Mouse (Mus musculus) midbrain, postnatal 0 days (tissue): ENCODE measurements around the gene Plbd2. TPM values are rescaled to one million over a fixed set of nuclear protein-coding genes. Genes with fewer than 3 reads are reported as not detected.
A peak's percentile ranks its signal among the peaks of the same experiment; 100 is the strongest.

Source experiments
- ATAC-seq: fragments of 200-750 bp; cut with Nextera tagmentation; 2 replicates; pipeline ENCODE4 v1.8.0; 2017; ENCODE audit warnings: moderate number of reproducible peaks, mild to moderate bottlenecking, moderate TSS enrichment, moderate library complexity; ENCODE audit not compliant: low FRiP score
- DNase-seq: peaks from one replicate; pipeline ENCODE4 v3.0.0-alpha.2; 2015; ENCODE audit warnings: low spot score
- H3K27ac ChIP-seq: fragments of 300-500 bp; sonication (generic); 2 replicates; pipeline ENCODE4 v1.5.1; 2014; ENCODE audit warnings: low read depth, mild to moderate bottlenecking, low read length, mixed read lengths
- H3K27me3 ChIP-seq: fragments of 300-500 bp; sonication (generic); 2 replicates; pipeline ENCODE4 v1.6.1; 2014; ENCODE audit warnings: low read length, control low read depth, mixed read lengths; ENCODE audit not compliant: insufficient read depth
- H3K36me3 ChIP-seq: fragments of 300-500 bp; sonication (generic); 2 replicates; pipeline ENCODE4 v1.6.1; 2014; ENCODE audit warnings: low read length, control low read depth, mixed read lengths; ENCODE audit not compliant: insufficient read depth
- H3K4me1 ChIP-seq: fragments of 300-500 bp; sonication (generic); 2 replicates; pipeline ENCODE4 v1.6.1; 2014; ENCODE audit warnings: mild to moderate bottlenecking, control low read depth, antibody characterized with exemption, low read length, mixed read lengths; ENCODE audit not compliant: insufficient read depth
- H3K4me2 ChIP-seq: fragments of 300-500 bp; sonication (generic); 2 replicates; pipeline ENCODE4 v1.6.1; 2014; ENCODE audit warnings: low read depth, mild to moderate bottlenecking, low read length, mixed read lengths; ENCODE audit not compliant: poor library complexity, severe bottlenecking
- H3K4me3 ChIP-seq: fragments of 300-500 bp; sonication (generic); 2 replicates; pipeline ENCODE4 v1.5.1; 2014; ENCODE audit warnings: low read depth, mild to moderate bottlenecking, low read length, moderate library complexity
- H3K9ac ChIP-seq: fragments of 300-500 bp; sonication (generic); replicated peaks from 2 replicates; pipeline ENCODE4 v1.6.1; 2014; ENCODE audit warnings: mild to moderate bottlenecking, low read length, moderate library complexity, mixed read lengths; ENCODE audit not compliant: poor library complexity, severe bottlenecking
- H3K9me3 ChIP-seq: fragments of 300-500 bp; sonication (generic); 2 replicates; pipeline ENCODE4 v1.6.1; 2016; ENCODE audit warnings: low read length, control low read depth
- CTCF ChIP-seq: IDR thresholded peaks from 2 replicates; pipeline ENCODE4 v1.5.1; 2016; ENCODE audit warnings: antibody characterized with exemption, mild to moderate bottlenecking
- WGBS: fragments of 180-500 bp; shearing (Covaris S2); extraction: QIAGEN DNeasy Blood & Tissue Kit; methylation state at CpG from one replicate; pipeline ENCODE4 v1.1.7; 2014; 5-methylcytosine and 5-hydroxymethylcytosine counted together
- polyA plus RNA-seq: library from polyadenylated mRNA; unstranded; fragments of >200 nt; fragmentation: Nextera tagmentation; extraction: Ambion mirVana; gene quantifications from 2 replicates; pipeline ENCODE4 v1.2.1, GENCODE M21; 2015
- total RNA-seq: library from RNA; depleted of rRNA; stranded (reverse); fragments of >200 nt; gene quantifications from 2 replicates; pipeline ENCODE4 v1.2.3, GENCODE M21; 2014

Plbd2 gene
- total and polyA plus RNA-seq, 2 experiments from 2014 or later = 26.7 to 49.9 TPM

DNA sequence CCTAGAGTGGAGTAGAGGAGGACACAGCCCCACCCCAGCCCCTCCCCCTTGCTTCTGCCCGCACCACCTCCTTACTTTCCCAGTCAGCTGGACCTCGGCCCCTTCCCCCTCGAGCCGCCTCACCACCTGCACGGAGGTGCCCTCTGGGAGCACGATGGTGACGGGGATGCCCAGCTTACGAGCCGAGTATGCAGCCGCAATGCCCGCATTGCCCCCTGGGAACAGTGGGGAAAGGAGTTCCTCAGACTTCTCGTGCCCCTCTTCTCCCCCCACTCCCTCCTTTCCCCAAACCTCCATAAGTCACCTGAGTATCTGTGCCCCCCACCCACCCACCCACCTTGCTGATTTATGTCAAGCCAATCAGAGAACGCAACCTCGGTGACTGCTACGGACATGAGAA lies 41.5 kb downstream of the Plbd2 start:
- Histone ChIP-seq H3K4me3 (no peak overlapping the region), H3K9me3 (no peaks in the 10 kb centered on the region), H3K27me3 (no peaks in the 10 kb centered on the region), H3K9ac (no peak overlapping the region), H3K4me2 (no peak overlapping the region), H3K4me1 (no peaks in the 10 kb centered on the region), H3K27ac (no peak overlapping the region), H3K36me3 (no peaks in the 10 kb centered on the region)
- TF ChIP-seq CTCF = no peak
- ATAC-seq = no peak
- DNase-seq = no peak
- WGBS = 74% methylated on average over 15 of the region's 15 CpGs

DNA sequence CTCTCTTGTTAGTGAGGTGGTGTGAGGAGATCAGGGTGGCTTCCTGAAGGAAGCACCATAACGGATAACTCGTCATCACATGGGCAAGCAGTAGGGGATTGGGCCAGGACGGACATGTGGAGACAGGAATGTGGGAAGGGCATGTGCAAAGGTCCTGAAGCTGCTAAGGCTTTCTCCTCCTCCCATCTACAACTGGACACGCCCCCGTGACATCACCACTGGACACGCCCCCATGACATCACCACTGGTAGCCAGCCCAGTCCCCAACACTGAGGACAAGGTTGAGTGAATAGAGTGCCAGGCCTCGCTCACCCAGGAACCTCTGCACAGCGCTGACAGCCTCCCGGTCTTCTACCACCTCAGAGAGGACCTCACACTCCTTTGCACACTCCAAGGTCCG lies 44.3 kb downstream of the Plbd2 start:
- Histone ChIP-seq H3K36me3 (no peaks in the 10 kb centered on the region), H3K9me3 (no peaks in the 10 kb centered on the region), H3K9ac (no peak overlapping the region), H3K27me3 (no peaks in the 10 kb centered on the region; the same call in 1 of the 2 replicates), H3K4me3 (no peak overlapping the region), H3K27ac (no peak overlapping the region), H3K4me2 (no peak overlapping the region), H3K4me1 (no peaks in the 10 kb centered on the region)
- WGBS = 76% methylated on average over 9 of the region's 10 CpGs
- no peak for TF ChIP-seq CTCF
- DNase-seq = no peak
- ATAC-seq = no peak

DNA sequence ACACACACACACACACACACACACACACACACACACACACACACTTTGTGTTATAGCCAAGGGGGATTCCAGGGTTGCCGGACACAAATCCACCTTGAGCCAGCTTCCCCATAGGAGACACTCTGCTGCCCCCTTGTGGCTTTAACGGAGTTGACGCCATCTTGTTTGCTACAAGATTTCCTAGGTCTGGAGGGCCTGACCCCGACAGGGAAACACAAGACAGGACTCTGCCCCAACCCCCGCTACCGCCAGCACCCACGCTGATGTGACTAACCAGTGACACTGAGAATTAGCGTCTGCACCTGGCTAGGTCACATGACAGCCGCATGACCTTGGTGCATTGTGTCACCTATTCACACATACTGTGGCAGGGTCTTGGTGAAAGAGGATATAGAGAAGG lies 45.8 kb downstream of the Plbd2 start:
- H3K9me3 ChIP-seq = no peaks in the 10 kb centered on the region
- 8% methylated on average over 9 of the region's 9 CpGs for WGBS
- no peak overlapping the region for H3K4me3 ChIP-seq
- TF ChIP-seq CTCF = peak; percentile 85
- no peaks in the 10 kb centered on the region; the same call in 1 of the 2 replicates for H3K27me3 ChIP-seq
- no peak overlapping the region for H3K27ac ChIP-seq
- no peak overlapping the region for H3K9ac ChIP-seq
- ATAC-seq = peak; percentile 35; the same call in 1 of the 2 replicates
- no peaks in the 10 kb centered on the region for H3K36me3 ChIP-seq
- H3K4me2 ChIP-seq = no peak overlapping the region
- peak; percentile 88 for DNase-seq
- no peaks in the 10 kb centered on the region for H3K4me1 ChIP-seq

DNA sequence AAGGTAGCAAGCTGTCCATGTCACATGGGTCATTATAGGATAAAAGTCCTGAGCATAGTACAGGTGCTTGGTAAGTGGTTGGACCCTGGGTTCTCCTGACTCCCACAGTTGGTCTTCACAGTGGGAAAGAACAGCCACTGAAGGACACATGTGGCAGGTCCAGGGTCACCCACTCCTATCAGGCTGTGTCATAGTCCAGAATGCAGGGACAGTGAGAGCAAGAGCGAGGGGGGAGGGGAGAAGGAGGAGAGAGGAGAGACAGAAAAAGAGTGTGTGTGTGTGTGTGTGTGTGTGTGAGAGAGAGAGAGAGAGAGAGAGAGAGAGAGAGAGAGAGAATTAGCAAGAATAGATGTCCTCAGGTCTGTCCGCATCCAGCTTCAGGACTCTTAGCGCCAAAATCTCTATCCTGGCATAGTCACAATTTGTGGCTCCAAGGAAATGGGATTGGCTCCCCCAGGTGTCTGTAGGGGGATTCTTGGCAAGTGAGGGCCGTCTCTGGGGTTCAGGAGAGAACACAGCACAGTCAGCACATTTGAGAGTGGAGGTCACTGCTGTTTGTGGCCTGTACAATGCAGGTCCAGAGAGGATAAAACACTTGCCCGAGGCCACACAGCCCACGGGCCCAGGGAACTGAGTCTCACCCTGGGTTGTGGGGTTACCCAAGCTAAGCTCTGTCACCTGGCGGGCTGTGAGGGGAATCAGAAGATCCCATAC lies 46.4 kb downstream of the Plbd2 start:
- H3K9me3 ChIP-seq = no peaks in the 10 kb centered on the region
- WGBS = 45% methylated on average over 7 of the region's 7 CpGs
- no peak overlapping the region for H3K27ac ChIP-seq
- no peak overlapping the region for H3K9ac ChIP-seq
- H3K27me3 ChIP-seq = no peaks in the 10 kb centered on the region; the same call in 1 of the 2 replicates
- no peaks in the 10 kb centered on the region for H3K4me1 ChIP-seq
- TF ChIP-seq CTCF = no peak
- no peak overlapping the region for H3K4me3 ChIP-seq
- no peaks in the 10 kb centered on the region for H3K36me3 ChIP-seq
- DNase-seq (no peak), ATAC-seq (no peak)
- no peak overlapping the region for H3K4me2 ChIP-seq

DNA sequence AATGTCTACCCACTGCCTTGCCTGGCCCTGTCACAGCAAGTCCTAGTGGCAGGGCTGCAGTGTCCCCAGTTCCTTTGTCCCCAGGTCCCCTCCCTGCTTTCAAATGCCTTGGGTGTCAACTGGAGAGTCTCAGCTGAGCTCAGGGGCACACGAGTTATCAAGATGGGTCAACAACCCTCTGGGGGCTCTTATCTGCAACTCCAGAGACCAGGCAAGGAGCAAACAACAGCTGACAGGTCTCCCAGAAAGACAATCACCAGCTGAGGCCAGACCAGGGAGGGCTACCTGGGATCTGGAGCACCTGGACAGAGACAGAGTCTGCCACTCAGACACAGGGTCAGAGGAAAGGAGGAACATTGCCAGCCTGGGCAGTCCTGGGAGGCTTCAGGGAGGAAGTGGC lies 47.2 kb downstream of the Plbd2 start:
- no peaks in the 10 kb centered on the region; the same call in 1 of the 2 replicates for H3K27me3 ChIP-seq
- H3K9ac ChIP-seq = no peak overlapping the region
- H3K36me3 ChIP-seq = no peaks in the 10 kb centered on the region
- H3K4me2 ChIP-seq = no peak overlapping the region
- no peak overlapping the region for H3K27ac ChIP-seq
- no peaks in the 10 kb centered on the region for H3K4me1 ChIP-seq
- no peaks in the 10 kb centered on the region for H3K9me3 ChIP-seq
- WGBS = 38% methylated on average over 1 of the region's 1 CpGs
- no peak for DNase-seq
- H3K4me3 ChIP-seq = no peak overlapping the region
- TF ChIP-seq CTCF = no peak
- no peak for ATAC-seq

DNA sequence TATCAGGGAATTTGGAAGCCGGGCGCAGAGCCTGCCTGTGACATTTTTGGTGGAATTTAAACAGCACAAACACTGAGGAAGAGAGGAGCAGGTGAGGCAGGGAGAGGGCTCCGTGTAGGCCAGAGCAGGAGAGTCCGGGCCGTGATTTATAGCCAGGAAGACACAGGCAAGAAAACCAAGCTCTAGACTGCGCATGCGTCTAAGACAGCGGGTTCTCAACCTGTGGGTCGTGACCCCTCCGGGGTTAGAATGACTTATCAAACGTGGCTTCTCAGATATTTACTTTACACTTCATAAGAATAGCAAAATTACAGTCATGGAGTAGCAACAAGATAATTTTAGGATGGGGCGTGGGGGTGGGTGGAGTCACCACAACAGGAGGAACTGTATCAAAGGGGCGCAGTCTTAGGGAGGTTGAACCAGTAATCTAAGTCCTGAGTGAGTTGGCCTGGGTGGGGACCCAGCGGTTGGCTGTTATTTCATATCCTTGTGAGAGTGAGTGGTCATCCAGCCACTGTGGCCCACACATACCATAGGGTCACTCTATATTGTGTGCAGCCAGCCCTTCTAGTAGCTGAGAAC lies 48.6 kb downstream of the Plbd2 start:
- 71% methylated on average over 14 of the region's 14 CpGs for WGBS
- no peak for ATAC-seq
- no peak for DNase-seq
- Histone ChIP-seq H3K36me3 (no peaks in the 10 kb centered on the region), H3K9me3 (no peaks in the 10 kb centered on the region), H3K4me2 (no peak overlapping the region), H3K9ac (no peak overlapping the region), H3K27ac (no peak overlapping the region), H3K27me3 (no peaks in the 10 kb centered on the region; the same call in 1 of the 2 replicates), H3K4me1 (no peaks in the 10 kb centered on the region), H3K4me3 (no peak overlapping the region)
- no peak for TF ChIP-seq CTCF
